Mouse (Mus musculus): ENCODE data around the gene Zfp658. TPM values are rescaled to one million over a fixed set of nuclear protein-coding genes. Genes with fewer than 3 reads are reported as not detected.
A peak's percentile ranks its signal among the peaks of the same experiment; 100 is the strongest.

Zfp658 gene
- total RNA-seq (2015) (0.54 and 1.1 TPM in 2 replicates), total RNA-seq (2017) (1.0 and 2.1 TPM in 2 replicates)

DNA sequence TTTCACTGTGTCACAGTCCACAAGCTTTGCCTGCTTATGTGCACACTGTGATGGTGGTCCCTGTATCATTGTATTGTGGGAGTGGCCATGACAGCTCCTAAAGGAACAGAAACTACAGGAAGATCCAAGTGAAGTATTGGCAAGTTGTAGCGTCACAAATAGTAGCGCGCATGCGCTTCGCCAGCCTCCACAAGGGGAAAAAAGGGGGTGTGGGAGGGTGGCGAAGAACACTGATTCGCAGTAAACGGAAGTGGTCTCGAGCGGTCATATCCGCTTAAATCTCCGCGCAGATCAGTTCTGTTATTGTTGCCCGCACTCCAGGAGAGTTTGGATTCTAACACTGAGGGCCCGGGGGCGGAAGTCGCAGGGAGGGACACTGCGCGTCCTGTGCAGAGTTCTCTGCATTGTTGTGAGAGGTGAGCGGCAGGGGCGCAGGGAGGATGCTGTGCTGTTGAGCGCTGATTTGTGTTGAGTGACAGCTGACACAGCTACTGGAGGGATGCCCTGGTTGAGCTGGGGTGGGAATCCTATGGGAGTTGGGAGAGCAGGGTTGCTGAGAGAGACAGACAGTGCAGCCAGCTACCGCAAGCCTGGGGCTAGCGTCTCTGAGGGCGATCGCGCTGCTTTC lies at the start of gene Zfp658:
Zfp658 (plus strand) TSS at position 251 of the 628 bp plus-strand sequence.
- ATAC-seq (replicated peaks; ENCODE audit: poor library complexity): peak; percentile 83

DNA sequence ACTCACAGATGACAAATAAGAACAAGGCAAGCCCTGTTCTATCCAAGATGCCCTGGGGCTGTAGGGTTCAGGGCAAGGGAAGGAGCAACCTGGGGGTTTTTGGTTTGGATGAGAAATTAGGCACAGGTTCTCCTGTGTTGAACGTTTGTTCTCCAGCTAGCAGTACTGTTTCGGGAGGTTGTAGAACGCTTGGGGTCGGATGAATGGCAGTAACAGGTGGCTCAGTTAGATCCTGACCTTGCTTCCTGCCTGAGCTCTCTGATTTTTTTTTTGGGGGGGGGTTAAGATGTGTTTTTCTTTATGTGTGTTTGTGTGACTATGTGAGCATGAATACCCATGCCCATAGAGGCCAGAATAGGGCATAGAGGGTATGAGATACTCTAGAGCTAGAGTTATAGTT lies 49.5 kb upstream of the Zfp658 start:
- ATAC-seq (replicated peaks; ENCODE audit: poor library complexity): no peak

DNA sequence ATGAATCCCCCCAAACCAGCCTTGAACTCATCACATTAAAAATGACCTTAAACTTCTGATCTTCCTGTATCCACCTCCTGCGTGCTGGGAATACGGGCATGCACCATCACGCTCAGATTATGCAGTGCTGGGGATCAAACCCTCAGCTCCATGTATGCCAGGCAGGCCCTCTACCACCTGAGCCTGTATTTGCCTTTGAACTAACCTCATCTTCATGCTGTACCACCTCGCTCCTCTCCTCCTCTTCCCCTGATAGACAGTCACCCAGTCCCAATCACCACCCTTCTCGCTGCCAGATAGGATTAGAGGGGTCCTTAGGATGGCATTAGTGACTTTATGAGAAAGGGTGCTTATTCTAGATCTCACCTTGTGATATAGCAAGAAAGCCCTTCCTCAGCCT lies 47.0 kb upstream of the Zfp658 start:
- no peak for ATAC-seq (replicated peaks; ENCODE audit: poor library complexity)

DNA sequence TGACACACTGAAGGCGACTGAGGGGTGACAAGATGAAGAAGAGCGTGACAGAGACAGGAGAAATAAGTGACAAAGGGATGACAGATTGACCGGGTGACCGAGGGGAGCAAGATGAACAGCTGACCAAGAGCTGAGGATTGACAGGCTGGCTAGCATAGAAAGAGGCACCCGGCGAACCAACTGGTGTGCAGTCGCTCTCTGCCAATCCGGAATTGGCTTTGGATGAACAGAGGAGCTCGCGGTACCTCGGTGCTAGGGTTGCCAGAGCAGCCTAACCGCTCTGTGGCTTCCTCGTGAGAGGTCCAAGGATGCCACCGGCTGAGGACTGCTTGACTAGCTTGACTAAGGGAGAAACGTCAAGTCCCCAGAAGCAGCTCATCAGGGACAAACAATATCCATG lies 43.7 kb upstream of the Zfp658 start:
- ATAC-seq (replicated peaks; ENCODE audit: poor library complexity): no peak

DNA sequence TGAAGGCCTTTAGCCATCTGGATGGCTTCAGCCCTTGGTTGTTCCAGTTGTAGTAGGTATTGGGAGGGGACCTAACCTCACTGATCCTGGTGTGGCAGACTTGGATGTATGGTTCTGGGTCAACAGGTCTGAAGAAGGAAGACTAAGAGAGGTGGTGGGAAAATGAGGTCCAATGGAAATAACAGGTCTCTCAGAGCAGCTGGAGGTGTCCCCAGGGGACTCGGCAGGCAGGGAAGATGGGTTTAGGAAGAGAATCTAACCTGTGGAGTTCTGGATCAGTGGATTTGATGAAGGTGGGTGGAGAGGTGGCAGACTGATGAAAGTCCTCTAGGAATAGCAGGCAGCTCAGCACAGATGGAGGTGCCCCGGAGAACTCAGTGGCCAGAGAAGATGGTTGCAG lies 39.3 kb upstream of the Zfp658 start:
- no peak for ATAC-seq (replicated peaks; ENCODE audit: poor library complexity)

DNA sequence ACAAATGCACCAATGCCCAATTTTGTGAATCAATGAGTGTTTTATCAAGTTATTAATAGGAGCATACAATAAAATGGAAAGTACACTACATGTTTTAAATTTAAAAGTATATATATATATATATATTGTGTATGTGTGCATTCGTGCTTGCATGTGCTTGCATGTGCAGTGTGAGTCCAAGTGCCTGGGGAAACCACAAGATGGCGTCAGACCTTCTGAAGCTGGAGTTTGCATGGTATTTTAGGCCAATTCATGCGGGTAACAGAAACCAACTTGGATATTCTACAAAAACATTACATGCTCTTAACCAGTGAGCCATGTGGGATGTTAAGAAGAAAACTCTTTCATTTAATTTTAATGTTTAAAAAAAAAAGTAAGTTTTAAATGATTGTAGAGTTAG lies 36.7 kb upstream of the Zfp658 start:
- ATAC-seq (replicated peaks; ENCODE audit: poor library complexity): peak; percentile 64

DNA sequence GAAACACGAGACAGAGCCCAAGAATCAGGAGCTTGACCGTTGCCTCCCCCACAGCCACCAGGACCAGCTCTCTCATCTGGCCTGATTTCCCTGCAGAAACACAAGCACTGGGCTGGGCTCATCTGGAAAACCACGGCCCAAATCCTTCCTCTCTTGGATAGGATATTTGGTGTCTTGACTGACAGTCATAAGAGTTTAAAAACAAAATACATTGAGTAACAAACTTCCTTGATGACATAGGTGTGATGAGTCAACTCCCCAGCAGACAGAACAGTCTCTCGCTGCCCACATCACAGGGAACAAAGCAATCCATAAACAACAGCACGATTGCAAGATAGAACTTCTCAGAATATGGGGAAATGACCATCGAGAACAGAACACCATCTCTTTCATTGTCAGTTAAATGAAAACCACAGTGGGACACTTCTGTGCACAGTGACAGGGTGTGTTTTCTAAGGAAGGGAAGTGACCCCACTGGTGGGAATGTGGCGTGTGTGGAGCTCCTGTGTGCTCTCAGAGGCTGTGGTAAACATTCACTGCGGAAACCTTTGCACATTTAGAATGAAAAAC lies 31.8 kb upstream of the Zfp658 start:
- peak; percentile 74 for ATAC-seq (replicated peaks; ENCODE audit: poor library complexity)

DNA sequence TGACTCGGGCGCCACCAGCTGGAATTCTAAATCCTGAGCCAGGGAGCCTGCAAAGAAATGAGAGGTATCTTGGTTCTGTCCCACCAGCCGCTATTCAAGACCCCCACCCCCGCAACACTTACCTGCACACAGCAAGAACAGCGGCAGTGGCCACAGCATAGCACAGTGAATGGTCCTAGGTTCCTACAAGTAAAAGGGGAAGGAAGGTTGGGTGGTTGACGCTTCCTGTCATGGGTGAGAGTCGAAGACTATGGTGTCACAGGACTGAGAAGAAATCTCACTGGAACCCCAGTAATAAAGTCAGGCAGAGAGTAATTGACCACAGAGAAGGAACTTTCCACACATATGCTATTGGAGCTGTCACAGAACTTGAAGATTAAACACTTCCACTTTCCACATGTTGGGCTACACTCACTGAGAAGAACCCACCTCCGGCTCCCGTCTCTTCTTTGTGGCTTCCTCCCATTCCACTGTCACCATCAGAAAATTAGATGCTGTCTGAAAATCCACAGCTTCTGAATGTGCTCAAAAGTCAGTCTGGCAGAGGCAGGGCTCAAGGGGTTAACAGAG lies 29.0 kb upstream of the Zfp658 start:
- ATAC-seq (replicated peaks; ENCODE audit: poor library complexity): peak; percentile 85

DNA sequence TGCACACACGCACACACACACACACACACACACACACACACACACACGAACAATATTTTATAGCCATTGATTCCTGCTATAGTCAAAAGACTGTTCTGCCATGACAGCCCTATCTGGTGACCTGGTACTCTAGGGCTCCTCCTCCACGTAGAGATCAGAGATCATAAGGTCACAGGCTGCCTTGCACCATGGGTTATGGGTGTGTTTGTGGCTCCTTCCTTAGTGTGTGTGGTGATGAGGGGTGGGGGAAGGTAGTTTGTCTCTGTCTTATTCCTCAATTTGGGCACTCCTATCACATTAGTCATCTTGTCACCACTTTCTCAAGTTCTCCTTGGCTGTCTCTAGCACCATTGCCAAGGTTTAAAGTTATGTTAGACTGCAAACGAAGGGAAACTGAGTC lies 23.5 kb upstream of the Zfp658 start:
- peak; percentile 58 for ATAC-seq (replicated peaks; ENCODE audit: poor library complexity)

DNA sequence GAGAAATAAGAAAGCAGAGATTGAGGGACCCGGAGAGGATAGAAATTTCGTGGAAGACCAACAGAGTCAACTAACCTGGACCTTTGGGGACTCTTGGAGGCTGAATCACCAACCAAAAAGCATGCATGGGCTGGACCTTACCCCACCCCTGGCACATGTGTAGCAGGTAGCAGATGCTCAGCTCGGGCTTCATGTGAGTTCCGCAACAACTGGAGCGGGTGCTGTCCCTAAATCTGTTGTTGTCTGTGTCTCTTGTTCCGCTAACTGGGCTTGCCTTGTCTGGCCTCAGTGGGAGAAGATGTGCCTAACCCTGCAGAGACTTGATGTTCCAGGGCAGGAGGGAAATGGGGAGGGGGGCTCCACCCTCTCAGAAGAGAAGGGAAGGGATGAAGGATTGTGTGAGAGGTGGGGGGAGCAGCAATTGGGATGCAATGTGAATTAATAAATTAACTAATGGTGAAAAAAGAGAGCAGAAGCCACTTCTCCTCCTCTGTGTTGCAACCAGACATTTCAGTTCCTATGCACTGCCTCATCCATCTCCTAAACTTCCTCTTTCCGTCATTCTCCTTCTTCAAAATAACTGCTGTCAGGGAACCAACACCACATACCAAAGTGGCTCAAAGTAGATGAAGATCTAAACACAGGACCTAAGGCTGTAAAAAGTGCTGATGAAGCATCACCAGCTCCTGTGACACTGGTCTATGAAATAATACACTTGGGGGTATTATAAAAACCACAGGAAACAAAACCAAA lies 17.7 kb upstream of the Zfp658 start, which contains the start of gene Cd33:
Cd33 (minus strand) TSS at position 204 of the 753 bp plus-strand sequence.
- peak; percentile 76 for ATAC-seq (replicated peaks; ENCODE audit: poor library complexity)

DNA sequence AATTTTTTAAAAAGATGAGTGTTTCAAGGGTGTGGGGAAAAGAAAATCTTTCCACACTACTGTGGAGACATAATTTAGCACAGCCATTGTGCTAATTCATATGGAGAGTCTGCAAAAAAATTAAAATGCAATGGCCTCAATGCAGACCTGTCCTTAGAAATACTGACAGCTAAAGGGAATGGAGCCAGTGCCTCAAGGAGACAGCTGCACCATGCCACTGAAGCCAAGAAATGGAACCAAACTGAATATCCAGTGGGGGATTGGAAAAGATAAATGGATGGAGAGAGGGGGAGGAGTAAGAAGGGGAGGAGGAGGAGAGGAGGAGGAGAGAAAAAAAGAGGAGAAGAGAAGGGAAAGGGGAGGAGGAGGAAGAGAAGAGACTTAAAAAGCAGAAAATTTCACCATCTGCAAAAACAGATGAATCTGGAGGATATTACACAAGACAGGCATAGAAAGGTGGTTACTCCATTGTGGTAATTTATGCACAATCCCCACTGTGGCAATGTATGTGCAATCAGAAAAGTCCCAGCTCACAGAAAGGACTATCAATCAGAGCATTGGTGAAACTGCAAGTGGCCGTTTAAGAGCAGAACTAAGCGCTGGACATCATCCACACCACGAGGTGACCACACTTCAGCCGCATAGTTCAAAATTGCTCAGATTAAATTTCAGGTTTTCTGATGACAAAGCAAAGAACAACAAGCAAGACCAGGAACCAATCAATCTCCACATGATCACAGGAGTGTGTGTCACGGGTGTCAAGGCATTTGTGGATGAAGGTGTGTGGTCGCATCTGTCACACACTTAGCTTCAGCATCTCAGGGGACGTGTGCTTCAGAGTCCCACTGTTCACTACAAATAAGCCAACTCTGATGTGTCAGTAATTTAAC lies 16.2 kb upstream of the Zfp658 start:
- ATAC-seq (replicated peaks; ENCODE audit: poor library complexity): peak; percentile 81

DNA sequence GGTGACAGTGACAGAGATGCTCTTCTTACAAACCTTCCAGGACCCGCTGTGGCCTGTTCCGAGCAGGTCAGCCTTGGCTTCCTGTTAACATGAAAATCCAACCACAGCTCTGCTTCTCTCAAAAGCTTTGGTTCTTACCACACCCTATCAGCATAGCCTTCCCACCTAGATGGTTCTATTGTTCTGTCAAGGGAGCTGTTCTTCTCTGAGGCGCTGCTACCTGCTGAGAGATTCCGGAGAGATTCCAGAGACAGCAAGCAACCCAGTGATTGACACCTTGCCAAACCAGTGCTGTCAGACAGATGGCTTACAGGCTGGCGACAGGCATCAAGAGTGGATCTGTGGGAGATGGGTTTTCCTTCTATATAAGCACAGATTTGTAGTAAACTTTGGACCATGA lies 14.4 kb upstream of the Zfp658 start:
- ATAC-seq (replicated peaks; ENCODE audit: poor library complexity): no peak

DNA sequence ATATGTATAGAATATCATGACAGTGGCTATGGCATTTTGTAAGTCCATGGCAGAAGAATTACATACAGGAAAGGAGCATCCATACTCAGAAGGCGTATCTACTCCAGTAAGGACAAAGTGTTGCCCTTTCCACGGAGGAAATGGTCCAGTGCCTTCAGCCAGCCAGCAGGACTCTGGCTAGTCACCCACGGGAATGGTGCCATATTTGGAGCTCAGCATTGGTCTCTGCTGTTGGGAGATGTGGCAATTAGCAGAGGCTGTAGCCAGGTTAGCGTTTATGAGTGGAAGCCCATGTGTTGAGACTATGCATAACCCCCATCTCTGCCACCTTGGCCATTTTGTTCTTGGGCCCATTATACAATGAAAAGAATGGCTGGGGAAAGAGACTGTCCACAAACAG lies 13.8 kb upstream of the Zfp658 start:
- no peak for ATAC-seq (replicated peaks; ENCODE audit: poor library complexity)

DNA sequence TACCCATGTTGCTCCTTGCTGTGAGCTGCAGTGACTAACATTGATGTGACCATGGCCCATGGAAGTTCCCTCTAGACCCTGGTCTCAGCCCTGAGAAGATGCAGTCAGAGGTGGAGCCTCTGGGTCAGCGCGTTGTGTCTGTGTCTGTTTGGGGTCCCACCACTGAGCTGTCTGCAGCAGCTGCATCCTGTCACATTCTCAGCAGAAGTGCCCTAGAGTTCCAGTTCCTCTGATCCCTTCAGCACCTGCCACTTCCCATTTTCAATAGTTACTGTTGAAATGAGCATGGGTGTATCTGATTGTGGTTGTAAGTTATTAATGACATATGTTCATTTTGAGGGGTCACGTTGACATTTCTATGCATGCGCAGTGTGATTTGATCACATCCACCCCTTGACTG lies 8.9 kb upstream of the Zfp658 start:
- peak; percentile 83 for ATAC-seq (replicated peaks; ENCODE audit: poor library complexity)

DNA sequence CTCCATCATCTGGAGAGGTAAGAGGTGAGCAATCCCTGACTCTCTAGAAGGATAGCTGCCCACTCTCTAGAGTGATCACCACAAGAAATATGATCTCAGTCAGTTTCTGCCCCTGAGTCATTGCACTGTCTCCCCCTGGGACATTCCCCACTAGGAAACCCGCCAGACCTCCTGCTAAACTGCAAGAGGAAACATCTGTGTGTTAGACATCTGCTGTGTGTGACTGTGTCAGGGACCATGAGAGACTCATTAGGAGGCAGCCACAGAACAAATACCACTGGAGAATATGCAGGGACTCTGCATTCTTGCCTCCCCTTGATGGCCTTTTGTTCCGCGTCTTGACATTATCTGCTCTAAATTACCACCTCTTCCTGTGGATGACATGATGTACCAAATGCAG lies 7.5 kb upstream of the Zfp658 start:
- peak; percentile 78 for ATAC-seq (replicated peaks; ENCODE audit: poor library complexity)

DNA sequence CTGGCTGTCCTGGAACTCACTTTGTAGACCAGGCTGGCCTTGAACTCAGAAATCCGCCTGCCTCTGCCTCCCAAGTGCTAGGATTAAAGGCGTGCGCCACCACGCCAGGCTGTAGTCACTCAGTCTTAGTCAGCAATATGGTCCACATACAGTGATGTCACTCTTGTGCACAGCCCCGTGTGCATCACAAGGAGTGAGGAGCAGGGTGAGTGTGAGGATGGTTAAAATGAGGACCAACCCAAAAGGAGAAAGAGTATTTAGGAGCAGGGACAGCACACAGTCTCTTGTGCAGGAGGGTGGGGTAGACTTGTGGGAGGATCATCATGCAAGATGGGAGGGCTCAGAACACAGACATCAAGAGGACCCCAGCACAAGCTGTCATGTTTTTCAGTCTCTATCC lies 6.7 kb upstream of the Zfp658 start:
- no peak for ATAC-seq (replicated peaks; ENCODE audit: poor library complexity)

DNA sequence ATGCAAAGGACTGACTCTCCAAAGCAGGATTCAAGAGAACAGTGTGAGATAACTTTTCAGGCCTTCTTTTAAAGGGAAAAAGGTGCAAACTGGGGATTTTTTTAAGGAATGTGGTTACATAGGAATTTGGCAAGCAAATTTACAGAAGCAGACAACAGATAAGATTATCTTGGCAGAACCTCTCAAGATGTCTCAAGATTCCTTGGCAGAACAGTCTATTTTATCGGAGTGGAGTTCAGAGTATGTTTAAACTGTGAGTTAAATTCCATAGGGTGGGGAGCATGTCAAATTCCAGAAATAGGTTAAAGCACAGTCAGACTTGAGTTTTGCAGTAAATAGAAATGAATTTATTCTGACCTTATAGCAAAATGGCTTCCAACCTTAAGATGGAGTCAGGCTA lies 5.2 kb upstream of the Zfp658 start:
- ATAC-seq (replicated peaks; ENCODE audit: poor library complexity): no peak

DNA sequence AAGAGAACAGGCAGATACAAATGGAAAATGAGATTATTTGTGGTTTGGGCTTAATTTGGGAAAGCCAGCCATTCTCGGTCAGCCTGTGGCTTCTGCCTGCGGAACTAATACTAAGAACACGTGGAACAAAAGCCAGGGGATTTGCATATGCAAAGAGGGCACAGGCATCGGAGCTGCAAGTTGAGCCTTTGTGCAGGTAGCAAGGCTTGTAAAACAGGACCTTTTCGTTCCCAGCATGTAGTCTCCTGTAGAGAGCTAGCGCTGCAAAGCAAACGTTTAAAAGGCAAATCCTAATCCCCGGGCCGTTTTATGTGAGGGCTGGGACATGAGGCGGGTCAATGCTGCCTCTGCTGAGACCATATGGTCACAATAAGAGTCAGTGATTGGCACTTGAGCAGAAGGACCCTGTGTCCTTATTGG lies 605 bp downstream of the Zfp658 start:
- peak; percentile 30 for ATAC-seq (replicated peaks; ENCODE audit: poor library complexity)

DNA sequence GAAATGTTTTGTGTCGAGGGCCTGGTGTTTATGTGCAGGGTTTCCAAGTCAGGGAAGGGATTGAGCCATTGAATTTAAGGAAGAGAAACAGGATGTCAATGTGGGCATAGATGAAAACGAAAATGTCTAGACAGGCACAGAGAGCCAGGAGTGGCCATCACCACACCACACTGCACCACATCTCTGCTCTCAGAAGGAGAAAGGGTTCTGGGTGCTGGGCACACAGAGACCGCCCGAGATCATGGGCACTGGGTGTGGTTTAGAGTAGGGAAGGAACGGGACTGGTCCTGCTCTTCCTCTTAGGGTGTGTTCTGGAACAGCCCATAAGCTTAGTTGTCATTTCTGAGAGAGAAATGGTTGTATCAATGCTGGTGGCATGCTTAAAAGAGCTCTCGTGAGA lies 1.2 kb downstream of the Zfp658 start:
- peak; percentile 64 for ATAC-seq (replicated peaks; ENCODE audit: poor library complexity)

DNA sequence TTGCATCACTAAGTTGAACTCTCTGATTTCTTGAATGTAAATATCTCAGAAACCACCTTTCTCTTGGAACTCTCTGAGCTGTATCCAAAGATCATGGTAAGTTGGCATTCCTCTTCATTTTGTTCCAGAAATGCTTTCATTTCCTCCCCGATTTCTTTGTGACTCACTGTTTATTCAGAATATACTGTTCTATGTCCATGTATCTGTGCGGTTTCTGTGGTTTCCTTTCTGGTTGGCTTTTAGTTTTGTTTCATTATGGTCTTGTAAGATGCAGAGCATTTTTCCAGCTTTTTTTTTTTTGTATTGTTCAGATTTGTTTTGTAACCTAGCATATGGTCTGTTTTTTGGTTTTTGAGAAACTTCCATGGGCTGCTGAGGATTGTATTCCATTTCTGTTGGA lies 9.2 kb downstream of the Zfp658 start:
- ATAC-seq (replicated peaks; ENCODE audit: poor library complexity): no peak

Data from megakaryocyte progenitor cell, adult 5-6 weeks (primary cell).